Mouse (Mus musculus): ENCODE measurements around the gene Socs3. TPM values are rescaled to one million over a fixed set of nuclear protein-coding genes. Genes with fewer than 3 reads are reported as not detected.

The Socs3 gene
- polyA plus RNA-seq, 1 experiment from 2014 or later, result 15.0 TPM

GRCm38 (mm10) chr11:117934576-117935368 is 35.1 kb downstream of the Socs3 start:
- H3K4me3 ChIP-seq, result no peak overlapping the region
- peak overlapping the region; percentile 52; the same call in 1 of the 2 replicates for H3K27ac ChIP-seq
- H3K9ac ChIP-seq, result peak overlapping the region; percentile 49
- ATAC-seq (ENCODE audit: insufficient number of reproducible peaks, insufficient read depth, low FRiP score, low TSS enrichment, low read depth), result no peak
- no peaks in the 10 kb centered on the region for H3K36me3 ChIP-seq
- no peak overlapping the region for H3K4me2 ChIP-seq
- peaks cover 84% of the 10 kb centered on the region for H3K4me1 ChIP-seq
- 45% methylated on average over 5 of the region's 5 CpGs for WGBS
- peaks cover 20% of the 10 kb centered on the region for H3K27me3 ChIP-seq
- H3K9me3 ChIP-seq, result no peaks in the 10 kb centered on the region

GRCm38 (mm10) chr11:117934168-117934567 is 35.7 kb downstream of the Socs3 start:
- no peaks in the 10 kb centered on the region for H3K9me3 ChIP-seq
- peak overlapping the region; percentile 49; the same call in 1 of the 2 replicates for H3K9ac ChIP-seq
- no peak overlapping the region for H3K4me3 ChIP-seq
- peak overlapping the region; percentile 52; the same call in 1 of the 2 replicates for H3K27ac ChIP-seq
- no peaks in the 10 kb centered on the region for H3K36me3 ChIP-seq
- WGBS, result 37% methylated on average over 2 of the region's 2 CpGs
- H3K4me2 ChIP-seq, result no peak overlapping the region
- H3K4me1 ChIP-seq, result peaks cover 79% of the 10 kb centered on the region
- peaks cover 24% of the 10 kb centered on the region for H3K27me3 ChIP-seq
- ATAC-seq (ENCODE audit: insufficient number of reproducible peaks, insufficient read depth, low FRiP score, low TSS enrichment, low read depth), result peak; percentile 13; the same call in 1 of the 2 replicates

DNA sequence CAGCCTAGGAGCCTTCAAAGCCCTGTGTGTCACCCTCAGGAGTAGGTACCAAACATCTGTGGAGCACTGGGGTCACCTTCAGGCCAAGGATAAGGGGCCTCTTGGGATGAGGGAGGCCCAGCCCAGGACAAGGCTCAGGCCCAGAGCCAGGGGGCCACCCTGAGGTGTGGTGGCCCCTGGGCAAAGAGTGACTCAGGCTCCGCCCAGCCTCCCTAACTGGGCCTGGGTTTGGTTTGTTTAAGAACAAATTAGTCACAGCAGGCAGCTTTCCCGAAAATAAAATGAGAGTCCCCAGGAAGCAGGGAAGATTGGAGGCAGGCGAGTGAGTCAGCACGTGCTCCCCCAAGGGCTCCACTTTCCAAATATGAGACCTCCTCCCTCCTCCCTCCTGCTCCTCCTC is 37.7 kb downstream of the Socs3 start:
- Histone ChIP-seq H3K9me3 (no peaks in the 10 kb centered on the region), H3K4me2 (peak overlapping the region; percentile 7; the same call in 1 of the 2 replicates), H3K9ac (0 out of 2 replicates have a peak overlapping the region, but pooled peaks have one; percentile 11), H3K27me3 (peaks cover 24% of the 10 kb centered on the region), H3K4me1 (peaks cover 67% of the 10 kb centered on the region), H3K27ac (peak overlapping the region; percentile 82), H3K36me3 (no peaks in the 10 kb centered on the region), H3K4me3 (no peak overlapping the region)
- ATAC-seq (ENCODE audit: insufficient number of reproducible peaks, insufficient read depth, low FRiP score, low TSS enrichment, low read depth), result no peak
- 5% methylated on average over 4 of the region's 4 CpGs for WGBS

DNA sequence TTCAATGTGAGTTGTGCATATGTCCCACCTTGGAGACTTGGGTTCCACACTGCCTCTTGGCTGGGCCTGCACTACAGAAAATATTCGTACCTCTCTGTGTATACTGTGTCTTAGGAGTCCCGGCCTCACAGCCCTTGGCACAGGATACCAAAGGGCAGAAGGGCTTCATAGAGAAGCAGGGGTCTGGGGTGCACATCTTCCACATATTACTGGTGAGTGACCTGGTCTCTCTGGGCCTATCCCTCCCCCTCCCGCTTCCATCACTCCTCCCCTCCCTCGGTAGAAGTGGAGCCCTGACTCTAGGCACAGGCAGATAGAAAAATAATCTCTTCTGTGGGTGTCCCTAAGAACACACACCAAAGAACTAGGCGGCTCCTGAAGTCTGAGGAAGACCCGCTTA is 38.3 kb downstream of the Socs3 start:
- no peak overlapping the region for H3K4me3 ChIP-seq
- H3K27me3 ChIP-seq, result peaks cover 24% of the 10 kb centered on the region
- H3K27ac ChIP-seq, result peak overlapping the region; percentile 82
- H3K4me1 ChIP-seq, result peaks cover 64% of the 10 kb centered on the region
- ATAC-seq (ENCODE audit: insufficient number of reproducible peaks, insufficient read depth, low FRiP score, low TSS enrichment, low read depth), result no peak
- no peak overlapping the region for H3K9ac ChIP-seq
- H3K36me3 ChIP-seq, result no peaks in the 10 kb centered on the region
- no peak overlapping the region for H3K4me2 ChIP-seq
- no peaks in the 10 kb centered on the region for H3K9me3 ChIP-seq
- WGBS, result 55% methylated on average over 6 of the region's 6 CpGs

DNA sequence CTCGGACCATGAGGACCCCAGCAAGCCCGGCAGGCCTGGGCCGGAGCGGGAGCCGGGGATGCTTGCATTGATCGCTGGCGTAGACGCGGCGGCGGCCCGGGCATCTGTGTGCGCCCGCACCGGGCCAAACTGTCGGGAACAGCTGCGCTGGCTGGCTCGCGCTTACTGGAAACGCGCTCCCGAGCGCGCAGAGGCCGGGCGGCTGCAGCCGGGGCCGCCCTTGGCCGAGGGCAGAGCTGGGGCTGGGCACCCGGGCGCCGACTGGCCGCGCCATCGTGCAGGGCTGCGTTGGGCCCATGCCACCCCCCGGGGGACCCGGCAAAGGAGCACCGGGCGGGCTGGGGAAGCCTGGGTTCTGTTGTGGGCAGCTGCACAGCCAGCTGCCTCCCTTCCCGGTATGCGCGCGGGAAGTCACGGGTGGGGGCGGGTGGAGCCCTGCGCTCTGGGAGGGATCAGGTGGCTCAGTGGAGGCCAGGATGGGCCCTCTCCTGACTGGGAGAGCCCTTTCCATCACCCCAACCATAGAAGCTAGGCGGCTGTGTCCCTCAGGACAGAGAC is 39.0 kb downstream of the Socs3 start:
- peaks cover 24% of the 10 kb centered on the region for H3K27me3 ChIP-seq
- H3K4me3 ChIP-seq, result peak overlapping the region; percentile 46
- H3K9ac ChIP-seq, result peak overlapping the region; percentile 73
- H3K9me3 ChIP-seq, result no peaks in the 10 kb centered on the region
- peaks cover 57% of the 10 kb centered on the region for H3K4me1 ChIP-seq
- under 1% methylated on average over 43 of the region's 48 CpGs for WGBS
- 0 out of 2 replicates have a peak, but pooled peaks have one; percentile 17 for ATAC-seq (ENCODE audit: insufficient number of reproducible peaks, insufficient read depth, low FRiP score, low TSS enrichment, low read depth)
- H3K36me3 ChIP-seq, result no peaks in the 10 kb centered on the region
- no peak overlapping the region; the same call in 1 of the 2 replicates for H3K27ac ChIP-seq
- H3K4me2 ChIP-seq, result peak overlapping the region; percentile 88

DNA sequence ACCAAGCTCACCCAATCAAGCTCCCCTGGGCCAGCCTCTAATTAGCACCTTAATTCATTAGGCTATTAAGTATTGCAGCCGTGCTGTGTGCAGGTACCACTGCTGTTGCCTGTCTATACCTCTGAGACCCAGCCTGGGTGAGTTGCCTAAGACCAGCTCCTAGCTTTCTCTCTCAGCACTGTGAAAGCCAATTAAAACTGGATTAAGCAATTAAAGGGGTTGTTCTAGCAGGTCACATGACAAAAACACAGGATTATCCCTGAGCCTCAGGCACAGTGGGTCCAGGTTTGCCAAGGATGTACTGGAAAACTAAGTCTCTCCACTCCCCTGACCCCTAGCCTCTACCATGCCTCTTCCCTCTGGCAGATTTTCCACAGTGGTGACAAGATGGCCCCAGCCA is 44.3 kb downstream of the Socs3 start:
- Histone ChIP-seq H3K4me3 (no peak overlapping the region), H3K36me3 (no peaks in the 10 kb centered on the region), H3K9me3 (no peaks in the 10 kb centered on the region), H3K27me3 (peaks cover 12% of the 10 kb centered on the region), H3K4me2 (no peak overlapping the region), H3K27ac (no peak overlapping the region), H3K4me1 (peaks cover 3% of the 10 kb centered on the region), H3K9ac (no peak overlapping the region)
- no peak for ATAC-seq (ENCODE audit: insufficient number of reproducible peaks, insufficient read depth, low FRiP score, low TSS enrichment, low read depth)
- WGBS, result 50% methylated on average over 1 of the region's 1 CpGs

DNA sequence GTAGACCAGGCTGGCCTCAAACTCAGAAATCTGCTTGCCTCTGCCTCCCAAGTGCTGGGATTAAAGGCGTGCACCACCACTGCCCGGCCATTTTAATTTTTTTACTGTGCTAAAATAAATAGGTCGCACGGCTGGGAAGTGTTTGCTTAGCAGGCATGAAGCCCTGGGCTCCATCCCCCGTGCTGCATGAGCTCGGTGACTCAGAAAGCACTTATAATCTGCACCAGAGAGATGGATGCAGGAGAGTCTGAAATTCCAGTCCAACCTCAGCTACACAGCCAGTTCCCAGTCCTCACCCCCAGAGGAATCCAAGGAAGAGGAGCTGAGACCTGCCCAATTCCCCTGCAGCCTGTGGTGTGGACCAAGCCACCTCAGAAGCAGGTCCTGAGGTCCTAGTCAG is 45.4 kb downstream of the Socs3 start:
- peaks cover 1% of the 10 kb centered on the region; the same call in 1 of the 2 replicates for H3K4me1 ChIP-seq
- 0 out of 2 replicates have a peak, but pooled peaks cover under 1% of the 10 kb centered on the region for H3K27me3 ChIP-seq
- WGBS, result 69% methylated on average over 6 of the region's 6 CpGs
- no peaks in the 10 kb centered on the region for H3K9me3 ChIP-seq
- ATAC-seq (ENCODE audit: insufficient number of reproducible peaks, insufficient read depth, low FRiP score, low TSS enrichment, low read depth), result no peak
- H3K4me3 ChIP-seq, result no peak overlapping the region
- no peak overlapping the region for H3K27ac ChIP-seq
- H3K9ac ChIP-seq, result no peak overlapping the region
- no peaks in the 10 kb centered on the region for H3K36me3 ChIP-seq
- H3K4me2 ChIP-seq, result no peak overlapping the region

GRCm38 (mm10) chr11:117923279-117923678 is 46.6 kb downstream of the Socs3 start:
- Histone ChIP-seq H3K9ac (no peak overlapping the region), H3K27me3 (no peaks in the 10 kb centered on the region), H3K4me1 (peaks cover 8% of the 10 kb centered on the region; the same call in 1 of the 2 replicates), H3K9me3 (no peaks in the 10 kb centered on the region), H3K27ac (no peak overlapping the region), H3K4me2 (no peak overlapping the region), H3K4me3 (no peak overlapping the region), H3K36me3 (no peaks in the 10 kb centered on the region)
- WGBS, result 82% methylated on average over 11 of the region's 11 CpGs
- ATAC-seq (ENCODE audit: insufficient number of reproducible peaks, insufficient read depth, low FRiP score, low TSS enrichment, low read depth), result no peak

DNA sequence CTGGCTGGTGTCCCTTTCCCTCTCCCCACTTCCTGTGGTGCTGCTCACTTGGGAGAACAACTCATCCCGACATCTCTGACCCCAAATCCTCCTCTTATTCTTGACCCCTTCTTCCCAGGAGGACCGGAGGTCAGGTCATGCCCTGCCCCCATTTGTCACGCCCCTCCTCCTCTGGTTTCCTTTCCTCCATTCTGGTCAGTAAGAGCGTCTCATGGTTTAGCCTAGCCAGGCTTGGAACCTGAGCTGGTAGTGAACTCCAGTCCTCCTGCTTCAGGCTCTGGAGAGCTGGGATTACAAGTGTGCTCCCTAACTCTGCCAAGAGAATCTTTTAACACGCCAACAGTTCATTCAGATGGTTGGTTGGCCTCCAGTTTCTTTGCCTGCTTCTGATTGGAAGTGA is 50.6 kb downstream of the Socs3 start:
- ATAC-seq (ENCODE audit: insufficient number of reproducible peaks, insufficient read depth, low FRiP score, low TSS enrichment, low read depth), result no peak
- no peaks in the 10 kb centered on the region for H3K27me3 ChIP-seq
- peaks cover 4% of the 10 kb centered on the region for H3K9me3 ChIP-seq
- no peak overlapping the region for H3K9ac ChIP-seq
- no peaks in the 10 kb centered on the region for H3K36me3 ChIP-seq
- H3K27ac ChIP-seq, result no peak overlapping the region
- WGBS, result 9% methylated on average over 5 of the region's 5 CpGs
- H3K4me1 ChIP-seq, result peaks cover 8% of the 10 kb centered on the region; the same call in 1 of the 2 replicates
- H3K4me3 ChIP-seq, result no peak overlapping the region
- no peak overlapping the region for H3K4me2 ChIP-seq

- peaks cover 4% of the 10 kb centered on the region for H3K9me3 ChIP-seq
- no peak overlapping the region for H3K4me3 ChIP-seq
- H3K27ac ChIP-seq, result no peak overlapping the region
- H3K27me3 ChIP-seq, result no peaks in the 10 kb centered on the region
- no peak overlapping the region for H3K4me2 ChIP-seq
- no peak for ATAC-seq (ENCODE audit: insufficient number of reproducible peaks, insufficient read depth, low FRiP score, low TSS enrichment, low read depth)
- H3K9ac ChIP-seq, result no peak overlapping the region
- 74% methylated on average over 11 of the region's 11 CpGs for WGBS
- H3K4me1 ChIP-seq, result peaks cover 8% of the 10 kb centered on the region; the same call in 1 of the 2 replicates
- no peaks in the 10 kb centered on the region for H3K36me3 ChIP-seq
These were observed 51.3 kb downstream of the Socs3 start for GRCm38 (mm10) chr11:117918541-117918940.
